Mouse (Mus musculus): ENCODE data around the gene Ciao1.
"Not testable (repeated sequence)": the region's sequence is repeated elsewhere in the genome, so short reads cannot be mapped to it uniquely, and the experiment has no call there.

Ciao1 gene

DNA sequence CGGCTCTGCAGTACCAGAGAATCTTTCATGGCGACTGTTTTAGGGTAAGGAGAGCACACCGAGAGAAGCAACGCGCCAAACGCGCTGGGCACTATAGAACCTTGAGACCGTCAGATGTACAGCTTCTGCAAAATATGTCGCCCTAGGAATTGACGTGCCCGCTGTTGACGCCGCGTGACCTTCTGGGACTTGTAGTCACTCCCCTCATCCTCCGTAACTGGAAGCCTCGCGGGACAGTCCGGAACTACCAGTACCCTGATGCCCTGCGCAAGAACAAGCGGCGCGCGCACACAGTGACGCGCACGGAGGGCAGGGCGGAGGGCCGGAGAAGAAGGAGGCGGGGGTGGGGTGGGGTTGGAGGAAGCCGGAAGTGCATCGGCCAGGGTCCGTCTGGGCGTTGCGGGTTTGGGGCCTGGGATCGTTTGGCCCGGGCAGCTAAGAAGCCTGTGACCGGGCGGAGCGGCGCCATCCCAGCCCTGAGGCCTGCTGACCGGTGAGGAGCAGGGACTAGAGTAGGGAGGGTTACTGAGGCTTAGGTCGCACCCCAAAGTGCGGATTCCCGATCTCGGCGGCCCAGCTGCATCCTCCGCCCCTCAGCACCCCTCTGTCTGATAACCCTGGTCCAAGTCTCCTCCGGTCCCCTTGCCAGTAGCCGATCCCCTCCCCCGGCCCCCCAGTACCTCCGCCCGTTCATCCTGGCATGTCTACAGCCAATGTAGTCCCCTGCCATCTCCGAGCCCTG lies at the start of gene Ciao1, which contains the start of gene Tmem127:
TSS of gene Ciao1 (minus strand) at position 225 of the 742 bp plus-strand sequence.
TSS of gene Tmem127 (plus strand) at position 317 of the 742 bp plus-strand sequence.
- peak; percentile 99 for DNase-seq (ENCODE audit: low read depth, low spot score)

DNA sequence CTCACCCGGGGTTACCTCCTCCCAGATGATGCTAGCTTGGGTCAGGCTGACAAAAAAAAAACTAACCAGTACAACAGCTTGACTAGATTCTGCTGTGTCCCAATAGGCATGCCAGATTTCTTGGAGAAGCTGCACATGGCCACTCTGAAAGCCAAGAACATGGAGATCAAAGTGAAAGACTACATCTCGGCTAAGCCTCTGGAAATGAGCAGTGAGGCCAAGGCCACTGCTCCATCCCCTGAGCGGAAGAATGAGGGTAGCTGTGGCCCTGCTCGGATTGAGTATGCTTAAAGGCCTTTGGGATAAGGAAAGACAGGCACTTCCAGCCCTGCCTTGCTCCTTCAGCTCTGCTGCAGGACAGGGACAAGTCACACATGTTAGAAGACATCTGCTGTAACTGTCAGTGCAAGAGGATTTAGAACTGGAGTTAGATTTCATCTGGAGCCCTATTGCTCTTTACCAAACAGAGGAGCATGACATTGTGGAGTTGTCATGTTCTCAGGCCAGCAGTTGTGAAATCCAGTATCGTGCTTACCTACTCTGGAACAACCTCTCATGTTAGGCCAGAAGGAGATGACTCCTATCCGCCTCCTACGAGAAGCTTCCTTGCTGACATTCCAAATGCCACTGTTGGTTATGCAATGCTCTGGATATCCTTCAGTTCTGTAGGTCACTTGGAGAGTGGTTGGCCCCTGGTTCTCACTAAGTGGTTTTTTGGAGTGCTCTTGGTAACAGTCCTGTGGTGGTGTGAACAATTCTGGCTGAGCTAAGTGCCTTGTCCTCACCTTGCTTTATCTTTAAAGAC lies 49.6 kb upstream of the Ciao1 start:
- DNase-seq (ENCODE audit: low read depth, low spot score), result no peak

DNA sequence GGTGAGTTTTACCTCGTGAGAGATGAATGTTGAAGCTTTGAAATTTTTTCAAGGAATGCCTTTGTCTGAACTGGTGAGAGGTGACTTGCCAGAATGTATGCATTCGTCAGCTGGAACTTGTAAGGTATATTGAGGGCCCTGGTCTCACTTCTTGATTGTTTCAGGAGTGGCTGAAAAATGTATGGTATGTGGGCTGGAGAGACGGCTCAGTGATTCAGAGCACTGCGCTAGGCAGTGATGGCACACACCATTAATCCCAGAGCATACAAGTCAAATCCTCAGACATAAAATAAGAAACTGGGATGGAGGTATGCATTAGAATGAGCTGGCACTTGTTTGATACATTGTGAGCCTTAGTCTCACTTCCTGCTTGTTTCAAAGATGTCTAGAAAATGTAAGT lies 44.6 kb upstream of the Ciao1 start:
- DNase-seq (ENCODE audit: low read depth, low spot score), result no peak

DNA sequence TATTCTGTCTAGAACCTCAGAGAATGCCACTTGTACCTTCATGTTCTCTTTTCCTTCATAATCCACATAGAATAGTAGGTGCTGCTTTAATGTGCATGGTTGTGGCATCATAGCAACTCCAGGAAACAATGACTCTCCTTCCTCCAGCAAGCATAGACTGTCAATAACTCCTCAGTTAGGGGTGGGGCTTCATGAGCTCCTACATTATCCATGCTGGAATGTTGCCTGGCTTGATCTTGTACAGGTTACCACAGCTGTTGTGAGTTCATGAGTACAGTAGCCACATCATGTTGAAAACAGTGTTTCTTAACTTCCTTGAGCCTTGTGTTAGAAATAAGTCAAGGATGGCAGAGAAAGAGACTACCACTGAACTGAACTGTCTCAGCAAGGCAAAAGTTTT lies 30.5 kb upstream of the Ciao1 start:
- DNase-seq (ENCODE audit: low read depth, low spot score), result no peak

DNA sequence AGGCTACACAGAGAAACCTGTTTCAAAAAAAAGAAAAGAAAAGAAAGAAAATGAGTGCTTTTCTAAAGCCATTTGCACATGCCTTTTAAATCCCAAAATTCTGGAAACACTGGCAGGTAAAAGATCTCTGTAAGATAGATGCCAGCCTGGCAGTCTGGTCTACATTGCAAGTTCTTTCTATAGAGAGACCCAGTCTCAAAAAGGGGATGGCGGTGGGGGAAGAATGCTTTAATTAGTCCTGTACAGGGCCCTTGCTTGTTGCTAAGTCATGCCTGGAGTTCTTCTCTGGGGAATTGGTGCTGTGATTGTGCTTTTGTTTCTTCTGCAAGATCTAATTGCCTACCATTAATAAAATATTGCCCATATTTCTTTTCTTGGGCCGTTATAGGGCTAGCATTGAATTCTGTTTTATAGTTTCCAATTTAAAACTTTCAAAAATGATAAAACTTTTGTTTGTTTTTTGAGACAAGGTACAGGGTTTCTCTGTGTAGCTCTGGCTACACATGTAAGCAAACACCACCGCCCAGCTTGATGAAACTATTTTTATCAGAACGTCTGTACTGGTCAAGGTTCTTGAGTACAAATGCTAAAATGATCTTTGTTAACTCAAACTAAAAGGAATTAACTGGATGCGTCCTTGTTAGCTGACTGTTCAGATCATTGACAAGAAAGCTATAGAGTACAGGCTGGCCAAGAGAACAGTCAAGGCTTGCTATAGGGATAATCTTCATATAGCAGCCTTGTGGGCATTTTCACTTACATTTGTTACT lies 28.1 kb upstream of the Ciao1 start:
- no peak for DNase-seq (ENCODE audit: low read depth, low spot score)

DNA sequence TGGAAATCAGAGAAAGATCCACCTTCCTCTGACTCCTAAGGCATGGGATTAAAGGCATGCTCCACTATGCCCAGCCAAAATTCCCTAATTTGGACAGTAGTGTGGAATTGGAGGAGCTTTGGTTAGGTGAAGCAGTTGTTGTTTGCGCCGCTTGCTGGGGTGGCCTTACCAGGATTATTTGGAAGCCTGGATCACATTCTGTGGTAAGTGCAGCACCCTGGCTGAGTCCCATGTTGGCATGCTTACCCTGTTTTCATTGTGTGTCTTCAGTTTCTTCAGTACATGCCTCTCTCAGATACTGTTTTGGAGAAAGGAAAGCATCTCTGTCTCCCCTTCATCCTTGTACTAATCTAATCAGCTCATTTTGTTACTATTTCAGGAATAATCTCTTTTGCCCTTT lies 27.0 kb upstream of the Ciao1 start:
- DNase-seq (ENCODE audit: low read depth, low spot score), result no peak

DNA sequence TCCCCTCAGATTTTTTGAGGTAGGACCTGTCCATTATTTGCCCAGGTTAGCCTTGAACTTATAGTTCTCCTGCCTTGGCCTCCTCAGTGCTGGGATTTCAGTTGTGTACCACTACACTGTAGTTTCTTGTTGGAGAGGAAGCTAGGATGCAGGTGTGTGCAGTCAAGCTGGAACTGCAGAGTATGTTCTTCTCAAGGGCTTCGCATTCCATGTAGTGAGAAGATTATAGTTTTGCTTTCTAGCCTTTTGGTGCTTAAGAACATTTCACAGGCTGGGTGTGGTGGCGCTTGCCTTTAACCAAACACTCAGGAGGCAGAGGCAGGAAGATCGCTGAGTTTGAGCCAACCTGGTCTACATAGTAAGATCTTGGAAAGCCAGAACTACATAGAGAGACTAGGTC lies 25.2 kb upstream of the Ciao1 start:
- DNase-seq (ENCODE audit: low read depth, low spot score), result no peak

DNA sequence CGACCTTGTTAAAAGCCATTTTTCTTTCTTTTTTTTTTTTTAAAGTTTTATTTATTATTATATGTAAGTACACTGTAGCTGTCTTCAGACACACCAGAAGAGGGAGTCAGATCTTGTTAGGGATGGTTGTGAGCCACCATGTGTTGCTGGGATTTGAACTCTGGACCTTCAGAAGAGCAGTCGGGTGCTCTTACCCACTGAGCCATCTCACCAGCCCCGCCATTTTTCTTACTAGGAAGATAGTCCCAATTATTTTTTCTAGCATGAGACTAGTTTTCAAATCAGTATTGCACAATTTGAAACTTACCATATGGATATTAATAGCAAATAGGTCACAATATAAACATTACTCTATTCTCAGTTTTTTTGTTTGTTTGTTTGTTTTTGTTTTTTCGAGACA lies 24.4 kb upstream of the Ciao1 start:
- DNase-seq (ENCODE audit: low read depth, low spot score), result not testable (repeated sequence)

DNA sequence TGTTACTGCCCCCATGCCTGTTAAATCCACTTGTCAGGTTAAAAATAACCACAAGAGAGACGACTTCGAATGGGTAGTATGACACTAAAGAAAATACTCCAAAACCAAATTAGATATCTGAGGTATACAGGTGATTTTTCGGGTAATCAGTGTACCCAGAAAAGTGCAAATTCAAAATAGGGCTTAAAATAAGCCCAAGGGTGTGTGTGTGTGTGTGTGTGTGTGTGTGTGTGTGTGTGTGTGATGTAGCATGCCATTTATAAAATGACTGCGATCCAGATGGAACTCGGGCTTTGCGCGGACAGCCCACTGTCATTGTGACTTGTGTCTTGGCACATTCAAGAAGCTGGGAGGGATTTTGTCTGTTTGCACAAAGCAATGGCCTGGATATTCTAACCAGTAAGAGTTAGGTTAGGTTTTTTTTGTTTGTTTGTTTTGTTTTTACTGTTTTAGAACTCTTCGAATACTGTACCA lies 23.5 kb upstream of the Ciao1 start:
- DNase-seq (ENCODE audit: low read depth, low spot score), result peak; percentile 40

DNA sequence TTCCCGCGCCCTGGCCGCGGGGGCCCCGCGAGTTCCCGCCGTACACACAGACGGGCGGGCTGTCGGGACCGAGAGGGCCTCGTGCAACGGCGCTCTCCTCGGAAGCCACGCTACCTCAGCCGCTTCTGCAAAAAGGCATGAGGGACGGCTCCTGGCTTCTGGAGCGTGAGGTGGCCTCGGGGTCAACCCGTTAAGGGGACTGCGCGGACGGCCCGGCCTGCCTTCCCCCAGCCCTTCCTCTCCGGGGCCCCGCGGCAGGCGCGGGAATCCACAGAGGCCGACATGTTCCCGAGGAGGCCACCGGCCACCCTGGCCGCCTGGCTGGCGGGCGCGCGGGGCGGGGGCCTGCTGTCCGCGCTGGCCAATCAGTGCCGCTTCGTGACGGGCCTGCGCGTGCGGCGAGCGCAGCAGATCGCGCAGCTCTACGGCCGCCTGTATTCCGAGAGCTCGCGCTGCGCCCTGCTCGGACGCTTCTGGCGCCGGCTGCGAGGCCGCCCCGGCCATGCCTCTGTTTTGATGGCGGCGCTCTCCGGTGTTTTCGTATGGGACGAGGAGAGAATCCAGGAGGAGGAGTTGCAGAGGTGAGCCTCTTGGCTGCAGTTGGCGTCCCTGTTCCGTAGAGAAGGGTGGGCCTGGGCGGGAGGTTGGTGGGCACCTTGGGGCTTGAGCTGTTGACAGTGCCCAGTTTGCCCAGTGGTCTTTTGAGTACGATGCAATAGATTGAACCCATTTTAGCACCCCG lies 22.9 kb upstream of the Ciao1 start:
- DNase-seq (ENCODE audit: low read depth, low spot score), result peak; percentile 89

DNA sequence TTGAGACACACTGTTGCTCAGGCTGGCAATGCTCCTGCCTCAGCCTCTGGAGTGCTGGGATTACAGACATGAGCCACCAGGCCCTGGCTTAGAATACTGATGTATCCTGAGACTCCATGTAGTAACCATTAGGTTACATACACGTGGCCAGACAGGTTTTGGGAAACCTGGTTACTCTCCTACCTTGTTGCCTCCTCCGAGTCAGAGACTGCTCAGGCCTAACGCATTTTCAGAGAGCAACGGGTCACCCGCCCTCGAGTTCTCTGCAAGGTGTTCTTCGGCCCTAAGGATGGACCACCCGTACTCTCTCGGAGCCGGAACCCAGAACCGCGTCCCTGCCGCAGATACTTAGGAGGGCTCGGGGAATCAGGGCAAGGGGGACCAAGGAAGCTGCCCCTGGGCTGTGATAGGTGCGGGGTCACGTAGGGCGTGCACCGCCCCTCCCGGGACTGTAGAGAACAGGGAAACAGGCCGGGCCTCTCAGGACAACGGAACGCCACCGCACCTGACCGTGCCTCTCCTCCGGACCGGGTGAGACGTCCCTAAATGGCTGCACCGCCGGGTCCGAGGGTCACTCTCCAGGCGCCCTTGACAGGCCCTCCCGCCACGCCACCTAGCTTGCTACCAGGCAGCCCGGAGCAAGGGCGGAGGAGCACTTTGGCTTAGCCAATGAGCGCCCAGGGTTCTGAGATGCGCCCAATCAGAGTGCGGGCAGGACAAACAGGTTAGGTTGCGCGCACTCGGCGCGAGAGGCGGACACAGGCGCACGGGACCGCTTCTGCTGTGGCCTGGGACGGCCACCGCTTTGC lies 22.1 kb upstream of the Ciao1 start, which contains the start of gene Stard7:
TSS of gene Stard7 (plus strand) at position 728 of the 809 bp plus-strand sequence.
- peak; percentile 97 for DNase-seq (ENCODE audit: low read depth, low spot score)

DNA sequence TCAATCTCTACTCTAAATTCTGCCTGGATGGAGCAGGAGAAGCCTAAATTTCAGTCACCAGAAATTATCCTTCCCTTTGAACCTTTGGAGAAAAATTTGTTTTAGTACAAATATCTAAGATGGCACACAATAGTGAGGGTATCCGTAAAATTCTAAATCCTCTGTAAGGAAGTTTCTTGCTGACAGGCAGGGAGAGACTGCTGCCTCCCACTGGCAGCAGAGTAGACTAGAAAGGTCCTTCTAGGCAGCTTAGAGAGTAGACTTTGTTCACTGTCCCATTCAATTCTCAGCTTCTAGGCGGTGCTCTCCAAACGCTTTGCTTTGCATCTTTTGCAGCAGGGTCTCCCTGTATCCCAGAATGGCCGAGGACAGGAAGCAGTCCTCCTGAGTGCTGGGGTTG lies 20.2 kb upstream of the Ciao1 start:
- no peak for DNase-seq (ENCODE audit: low read depth, low spot score)

DNA sequence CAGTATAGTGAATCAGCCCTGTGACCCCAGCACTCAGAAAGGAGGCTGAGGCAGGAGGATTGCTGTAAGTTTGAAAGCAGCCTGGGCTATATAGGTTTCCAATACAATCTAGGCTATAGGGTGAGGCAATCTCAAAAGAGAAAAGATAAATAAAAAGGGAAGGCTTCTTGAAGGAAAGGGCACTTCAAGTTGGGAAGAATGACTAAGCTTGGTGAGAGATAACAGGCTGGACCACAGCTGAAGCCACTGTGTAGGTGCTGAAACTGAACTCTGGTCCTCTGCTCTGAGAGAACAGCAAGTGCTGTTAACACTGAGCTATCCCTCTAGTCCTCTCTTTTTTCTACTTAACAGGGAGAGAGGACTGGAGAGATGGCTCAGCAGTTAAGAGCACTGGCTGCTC lies 14.9 kb upstream of the Ciao1 start:
- DNase-seq (ENCODE audit: low read depth, low spot score), result no peak

DNA sequence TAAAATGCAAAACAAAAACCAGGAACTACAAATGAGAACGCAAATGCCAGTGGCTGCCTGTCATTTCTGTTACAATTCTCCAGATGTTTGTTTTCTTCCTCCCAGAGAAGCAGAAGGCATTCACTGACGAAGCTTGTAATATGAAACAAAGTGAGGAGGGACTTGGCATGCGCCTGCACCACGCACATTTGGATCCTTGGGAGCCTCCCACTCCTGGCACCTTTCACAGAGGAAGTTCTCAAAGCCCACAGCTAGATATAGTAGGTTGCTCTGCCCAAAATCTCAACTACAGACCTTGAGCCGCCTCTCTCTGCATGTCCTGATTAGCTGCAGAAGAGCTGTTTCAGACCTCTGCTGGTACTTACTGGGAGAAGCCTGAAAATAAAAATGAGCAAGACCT lies 11.7 kb upstream of the Ciao1 start:
- no peak for DNase-seq (ENCODE audit: low read depth, low spot score)

DNA sequence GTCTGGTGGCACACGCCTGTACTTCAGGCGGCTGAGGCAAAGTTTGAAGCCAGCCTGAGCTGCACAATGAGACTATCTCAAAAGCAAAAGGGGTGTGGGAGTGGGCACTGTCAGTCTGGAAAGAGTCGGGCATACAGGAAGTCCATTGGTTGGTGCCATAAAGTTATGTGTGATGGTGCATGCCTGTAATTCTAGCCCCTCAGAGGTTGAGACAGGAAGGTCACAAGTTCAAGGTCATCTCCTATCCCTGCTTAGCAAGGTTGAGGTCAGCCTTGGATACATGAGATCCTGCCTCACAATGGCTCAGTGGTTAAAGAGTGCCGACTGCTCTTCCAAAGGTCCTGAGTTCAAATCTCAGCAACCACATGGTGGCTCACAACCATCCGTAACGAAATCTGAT lies 7.7 kb upstream of the Ciao1 start:
- no peak for DNase-seq (ENCODE audit: low read depth, low spot score)

DNA sequence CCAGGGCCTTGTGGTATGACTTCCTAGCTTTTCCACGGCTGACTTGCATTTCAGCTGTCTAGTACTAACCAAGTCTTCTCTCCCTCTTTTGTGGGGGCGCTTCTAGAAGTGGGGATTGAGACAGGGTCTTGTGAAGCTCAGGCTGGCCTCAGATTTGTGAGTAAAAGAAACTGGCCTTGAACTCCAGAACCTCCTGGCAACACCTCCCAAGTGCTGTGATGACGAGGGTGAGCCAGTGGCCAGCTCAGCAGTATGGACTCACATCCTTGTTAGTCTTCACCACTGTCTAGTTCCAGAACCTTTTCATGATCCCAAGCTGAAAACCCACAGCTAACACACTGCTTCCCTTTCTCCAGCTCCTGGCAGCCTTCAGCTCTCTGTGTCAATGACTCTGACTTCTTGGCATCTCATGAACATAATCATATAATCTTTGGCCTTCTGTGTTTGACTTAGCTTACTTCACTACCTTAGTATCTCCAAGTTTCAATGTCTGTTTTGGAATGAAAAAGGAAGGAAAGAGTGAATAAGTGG lies 7.1 kb upstream of the Ciao1 start:
- DNase-seq (ENCODE audit: low read depth, low spot score), result no peak

DNA sequence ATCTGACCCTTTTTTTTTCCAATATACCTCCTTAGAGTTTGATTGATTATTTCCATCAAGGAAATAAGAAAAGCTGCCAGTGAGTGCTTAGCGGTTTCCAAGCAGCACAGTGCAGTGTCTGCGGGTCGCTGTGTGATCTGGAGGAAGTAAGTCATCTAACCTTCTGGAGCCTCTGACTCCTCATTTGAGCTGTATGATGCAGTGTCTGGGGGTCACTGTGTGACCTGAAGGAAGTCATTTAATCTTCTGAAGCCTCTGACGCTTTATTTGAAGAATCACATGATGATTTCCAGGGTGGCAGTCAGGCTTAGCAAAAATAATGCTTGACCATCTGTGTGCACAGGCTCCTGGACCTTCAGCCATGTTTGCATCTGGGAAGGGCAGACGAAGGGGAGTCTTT lies 5.2 kb upstream of the Ciao1 start:
- no peak for DNase-seq (ENCODE audit: low read depth, low spot score)

DNA sequence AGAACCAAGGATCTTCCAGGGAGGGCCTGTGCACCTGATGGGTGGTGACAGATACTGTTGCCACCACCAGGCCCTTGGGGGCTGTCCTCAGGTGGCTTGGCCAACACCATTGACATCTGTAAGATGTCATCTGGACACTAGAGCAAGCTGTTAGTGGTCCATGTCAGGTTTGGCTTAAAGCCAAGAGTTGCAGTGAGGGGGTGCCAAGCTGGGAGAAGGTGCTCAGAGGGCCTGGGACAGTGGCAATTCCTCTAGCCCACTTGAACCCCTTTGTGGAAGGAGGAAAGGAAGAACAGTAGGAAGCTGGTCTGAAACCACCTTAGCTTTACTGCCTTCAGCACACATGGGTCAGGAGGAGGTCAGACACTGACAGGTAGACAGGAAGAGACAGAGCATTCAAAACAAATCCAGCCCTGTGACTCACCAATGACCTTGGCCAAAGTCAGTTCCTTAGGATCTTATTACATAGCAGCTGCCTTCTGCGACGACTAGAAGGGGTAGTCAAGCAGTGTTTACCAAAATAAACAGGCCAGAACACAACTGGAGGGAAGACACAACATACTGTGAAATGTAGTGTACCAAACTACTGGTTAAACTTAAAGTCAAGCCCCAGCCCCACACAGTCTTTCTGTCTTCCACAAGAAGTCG lies 4.4 kb upstream of the Ciao1 start:
- no peak for DNase-seq (ENCODE audit: low read depth, low spot score)

DNA sequence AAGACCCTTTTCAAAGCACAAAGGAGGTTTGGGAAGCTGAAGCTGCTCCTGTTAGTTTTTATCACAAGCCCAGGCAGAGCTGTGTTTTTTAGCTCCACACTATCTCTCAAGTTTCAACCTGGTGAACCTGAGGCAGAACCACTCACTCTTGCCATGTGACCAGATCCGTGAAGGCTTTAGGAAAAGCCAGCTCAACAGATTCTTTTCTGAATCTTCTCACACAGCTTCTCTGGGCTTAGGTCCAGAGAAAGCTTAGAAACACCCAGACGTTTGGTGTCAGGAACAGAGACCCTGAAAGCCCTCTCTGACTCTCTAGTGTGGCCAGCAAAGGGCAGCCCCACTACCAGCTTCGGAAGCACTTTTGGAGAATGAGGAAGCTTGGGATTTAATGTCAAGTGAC lies 3.8 kb upstream of the Ciao1 start:
- no peak for DNase-seq (ENCODE audit: low read depth, low spot score)

Measured in CD4-positive, CD25-positive, alpha-beta regulatory T cell, adult 2 months (primary cell).